Mouse (Mus musculus): ENCODE results near the gene Best3. TPM values are rescaled to one million over a fixed set of nuclear protein-coding genes. Genes with fewer than 3 reads are reported as not detected.
A peak's percentile ranks its signal among the peaks of the same experiment; 100 is the strongest.
"Not testable (repeated sequence)": the region's sequence is repeated elsewhere in the genome, so short reads cannot be mapped to it uniquely, and the experiment has no call there.

Best3 gene
- polyA plus RNA-seq, 1 experiment from 2014 or later = not detected

DNA sequence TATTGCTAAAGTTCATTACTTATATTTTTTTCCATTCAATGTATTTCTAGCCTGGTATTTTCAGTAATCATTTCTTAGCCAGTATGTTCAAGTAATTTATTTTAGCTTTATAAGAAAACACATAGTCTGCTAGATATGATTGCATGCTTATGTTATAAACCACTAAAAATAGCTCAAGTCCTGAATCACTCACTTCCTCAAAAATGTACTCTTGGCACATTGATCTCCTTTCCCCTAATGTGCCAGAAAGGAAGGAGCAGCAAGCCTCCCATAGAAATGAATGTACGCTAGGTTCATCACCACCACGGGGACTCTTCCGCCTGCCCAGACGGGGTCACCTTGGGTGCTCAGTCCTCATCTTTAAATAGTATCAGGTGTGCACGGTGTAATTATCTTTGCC, 28.5 kb downstream of the Best3 start:
- DNase-seq (ENCODE audit: extremely low spot score, low spot score) = no peak
- no peak overlapping the region for H3K4me3 ChIP-seq
- peaks cover 20% of the 10 kb centered on the region for H3K4me1 ChIP-seq
- H3K27me3 ChIP-seq (ENCODE audit: poor library complexity, severe bottlenecking) = peaks cover 10% of the 10 kb centered on the region
- no peaks in the 10 kb centered on the region for H3K36me3 ChIP-seq (replicated peaks)
- no peak overlapping the region for H3K27ac ChIP-seq
- no peaks in the 10 kb centered on the region for H3K9me3 ChIP-seq
- 90% methylated on average over 5 of the region's 5 CpGs for WGBS

DNA sequence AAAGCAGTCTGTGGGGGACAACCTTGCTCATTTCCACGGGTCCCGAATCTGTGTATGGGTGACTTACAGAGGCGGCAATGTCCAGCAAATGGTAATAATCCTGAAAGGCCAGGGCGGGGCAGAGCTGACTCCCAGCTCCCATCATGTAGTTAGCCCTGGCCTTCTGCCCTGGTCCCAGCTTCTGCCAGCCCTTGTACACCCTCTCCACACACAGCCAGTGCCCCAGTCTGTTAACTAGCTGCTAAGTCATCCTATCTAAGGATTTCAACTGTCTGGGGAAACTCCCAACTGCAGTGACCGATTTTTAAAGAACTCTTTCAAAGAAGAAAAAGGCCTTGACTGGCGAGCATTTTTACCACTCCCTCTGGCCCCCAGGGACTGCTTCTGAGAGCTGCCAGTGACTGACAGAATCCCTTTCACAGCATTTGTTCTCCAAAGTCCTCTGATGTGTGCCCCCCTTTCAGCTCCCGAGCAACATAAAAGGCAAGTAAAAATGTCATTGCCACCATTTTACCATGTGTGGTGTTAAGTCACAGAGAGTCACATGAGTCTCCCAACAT, 32.2 kb downstream of the Best3 start:
- 58% methylated on average over 7 of the region's 7 CpGs for WGBS
- no peak overlapping the region for H3K4me3 ChIP-seq
- H3K4me1 ChIP-seq = peaks cover 31% of the 10 kb centered on the region
- DNase-seq (ENCODE audit: extremely low spot score, low spot score) = no peak
- peaks cover 41% of the 10 kb centered on the region for H3K27me3 ChIP-seq (ENCODE audit: poor library complexity, severe bottlenecking)
- no peaks in the 10 kb centered on the region for H3K36me3 ChIP-seq (replicated peaks)
- H3K27ac ChIP-seq = no peak overlapping the region
- H3K9me3 ChIP-seq = no peaks in the 10 kb centered on the region

DNA sequence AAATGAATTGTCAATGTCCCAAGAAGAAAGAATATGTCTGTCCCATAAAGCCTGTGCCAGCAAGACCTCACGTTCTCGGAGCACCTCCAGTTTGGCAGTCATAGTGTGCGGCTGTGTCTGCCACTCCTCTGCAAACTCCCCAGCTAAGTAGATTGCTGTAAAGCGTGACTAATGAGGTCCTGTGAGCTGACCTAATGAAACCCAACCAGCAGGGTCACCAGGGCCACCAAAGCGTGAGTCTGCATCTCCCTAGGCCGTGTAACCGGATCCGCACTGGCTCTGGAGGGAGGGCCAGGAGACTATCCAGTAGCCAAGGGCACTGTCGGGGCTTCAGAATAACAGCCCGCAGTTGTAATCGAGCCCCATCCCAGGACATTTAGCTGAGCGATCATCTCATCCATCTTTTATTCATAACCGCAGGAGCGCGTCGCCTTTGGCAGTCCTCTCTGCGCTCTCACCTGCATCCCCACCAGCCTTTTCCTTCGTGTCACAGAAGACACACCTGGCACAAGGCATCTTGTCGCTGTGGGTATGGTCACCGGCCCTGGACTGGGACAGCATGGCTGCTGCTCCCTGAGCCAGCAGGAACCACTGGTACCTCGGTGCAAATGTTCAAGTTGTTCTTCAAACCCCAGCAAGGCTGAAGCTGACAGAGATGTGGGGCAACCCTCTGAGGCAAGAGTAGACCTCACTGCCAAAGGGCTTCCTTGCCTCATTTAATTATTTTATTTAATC, 35.1 kb downstream of the Best3 start:
- Histone ChIP-seq H3K27me3 (ENCODE audit: poor library complexity, severe bottlenecking) (peaks cover 63% of the 10 kb centered on the region), H3K36me3 (replicated peaks) (no peaks in the 10 kb centered on the region), H3K27ac (peak overlapping the region; percentile 16; the same call in 1 of the 2 replicates), H3K4me3 (peak overlapping the region; percentile 7; the same call in 1 of the 2 replicates), H3K9me3 (no peaks in the 10 kb centered on the region), H3K4me1 (peaks cover 37% of the 10 kb centered on the region)
- 17% methylated on average over 21 of the region's 21 CpGs for WGBS
- peak; percentile 56 for DNase-seq (ENCODE audit: extremely low spot score, low spot score)

DNA sequence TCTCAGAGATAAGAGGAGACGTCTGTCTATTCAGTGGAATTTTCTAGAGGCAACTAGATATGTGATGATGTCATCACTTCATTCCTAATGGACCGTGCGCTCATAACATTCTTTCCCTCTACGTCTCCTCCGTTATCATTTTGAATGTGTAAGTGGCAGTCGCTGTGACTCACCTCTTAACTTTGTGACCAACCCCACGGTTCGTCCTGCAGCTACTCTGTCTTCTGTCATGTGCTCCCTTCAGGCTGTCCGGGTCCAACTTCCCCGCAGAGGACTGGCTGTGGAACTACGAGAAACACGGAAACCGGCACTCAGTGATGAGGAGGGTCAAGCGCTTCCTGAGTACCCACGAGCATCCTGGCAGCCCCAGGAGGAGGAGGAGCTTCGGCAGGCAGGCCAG, 37.6 kb downstream of the Best3 start:
- Histone ChIP-seq H3K9me3 (no peaks in the 10 kb centered on the region), H3K4me1 (peaks cover 32% of the 10 kb centered on the region), H3K27ac (no peak overlapping the region), H3K4me3 (no peak overlapping the region), H3K36me3 (replicated peaks) (no peaks in the 10 kb centered on the region), H3K27me3 (ENCODE audit: poor library complexity, severe bottlenecking) (peaks cover 69% of the 10 kb centered on the region)
- 71% methylated on average over 16 of the region's 16 CpGs for WGBS
- DNase-seq (ENCODE audit: extremely low spot score, low spot score) = no peak

DNA sequence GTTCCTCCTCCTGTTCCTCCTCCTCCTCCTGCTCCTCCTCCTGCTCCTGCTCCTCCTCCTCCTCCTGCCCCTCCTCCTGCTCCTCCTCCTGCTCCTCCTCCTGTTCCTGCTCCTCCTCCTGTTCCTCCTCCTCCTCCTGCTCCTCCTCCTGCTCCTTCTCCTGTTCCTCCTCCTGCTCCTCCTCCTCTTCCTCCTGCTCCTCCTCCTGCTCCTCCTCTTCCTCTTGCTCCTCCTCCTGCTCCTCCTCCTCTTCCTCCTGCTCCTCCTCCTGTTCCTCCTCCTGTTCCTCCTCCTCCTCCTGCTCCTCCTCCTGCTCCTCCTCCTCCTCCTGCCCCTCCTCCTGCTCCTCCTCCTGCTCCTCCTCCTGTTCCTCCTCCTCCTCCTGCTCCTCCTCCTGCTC, 39.7 kb downstream of the Best3 start:
- Histone ChIP-seq H3K4me1 (peaks cover 26% of the 10 kb centered on the region), H3K27me3 (ENCODE audit: poor library complexity, severe bottlenecking) (peaks cover 60% of the 10 kb centered on the region)
- not testable (repeated sequence) for H3K4me3 ChIP-seq; DNase-seq (ENCODE audit: extremely low spot score, low spot score); H3K36me3 ChIP-seq (replicated peaks); H3K9me3 ChIP-seq; H3K27ac ChIP-seq

DNA sequence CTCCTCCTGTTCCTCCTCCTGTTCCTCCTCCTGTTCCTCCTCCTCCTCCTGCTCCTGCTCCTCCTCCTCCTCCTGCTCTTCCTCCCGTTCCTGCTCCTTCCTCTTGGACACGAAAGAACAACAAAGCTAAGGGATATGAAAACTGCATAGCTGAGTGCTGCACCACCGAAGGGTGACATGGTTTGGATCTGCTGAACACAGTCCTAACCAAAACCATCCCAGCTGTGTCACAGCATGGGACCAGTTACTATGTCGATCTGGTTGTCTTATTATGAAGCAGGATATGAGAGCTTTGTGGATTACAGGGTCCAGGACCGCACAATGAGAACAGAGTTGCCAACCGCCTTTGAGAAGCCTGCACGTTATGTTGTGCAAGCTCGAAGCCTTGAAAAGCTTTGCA, 40.1 kb downstream of the Best3 start:
- H3K9me3 ChIP-seq = no peaks in the 10 kb centered on the region
- peaks cover 22% of the 10 kb centered on the region for H3K4me1 ChIP-seq
- no peaks in the 10 kb centered on the region for H3K36me3 ChIP-seq (replicated peaks)
- H3K27ac ChIP-seq = no peak overlapping the region
- 82% methylated on average over 8 of the region's 8 CpGs for WGBS
- H3K27me3 ChIP-seq (ENCODE audit: poor library complexity, severe bottlenecking) = peaks cover 59% of the 10 kb centered on the region
- DNase-seq (ENCODE audit: extremely low spot score, low spot score) = no peak
- H3K4me3 ChIP-seq = no peak overlapping the region

DNA sequence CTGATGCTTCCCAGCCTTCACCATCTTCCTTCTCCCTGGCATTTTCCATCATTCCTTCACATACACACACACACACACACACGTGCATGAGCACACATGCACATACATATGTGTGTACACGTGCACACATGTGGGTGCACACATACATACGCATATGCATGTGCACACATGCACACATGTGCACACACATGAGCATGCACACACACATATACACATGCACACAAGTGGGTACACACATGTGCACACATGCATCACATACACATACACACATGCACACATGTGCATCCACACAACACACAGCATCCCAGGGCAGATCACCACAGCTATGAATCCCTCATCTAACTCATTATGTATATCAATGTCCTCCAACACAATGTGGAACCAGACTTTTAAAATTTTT, 45.0 kb downstream of the Best3 start:
- no peak overlapping the region for H3K4me3 ChIP-seq
- H3K27ac ChIP-seq = no peak overlapping the region
- no peaks in the 10 kb centered on the region for H3K36me3 ChIP-seq (replicated peaks)
- DNase-seq (ENCODE audit: extremely low spot score, low spot score) = no peak
- WGBS = 95% methylated on average over 3 of the region's 3 CpGs
- H3K4me1 ChIP-seq = peaks cover 17% of the 10 kb centered on the region
- H3K27me3 ChIP-seq (ENCODE audit: poor library complexity, severe bottlenecking) = peaks cover 9% of the 10 kb centered on the region; the same call in 1 of the 2 replicates
- no peaks in the 10 kb centered on the region for H3K9me3 ChIP-seq

DNA sequence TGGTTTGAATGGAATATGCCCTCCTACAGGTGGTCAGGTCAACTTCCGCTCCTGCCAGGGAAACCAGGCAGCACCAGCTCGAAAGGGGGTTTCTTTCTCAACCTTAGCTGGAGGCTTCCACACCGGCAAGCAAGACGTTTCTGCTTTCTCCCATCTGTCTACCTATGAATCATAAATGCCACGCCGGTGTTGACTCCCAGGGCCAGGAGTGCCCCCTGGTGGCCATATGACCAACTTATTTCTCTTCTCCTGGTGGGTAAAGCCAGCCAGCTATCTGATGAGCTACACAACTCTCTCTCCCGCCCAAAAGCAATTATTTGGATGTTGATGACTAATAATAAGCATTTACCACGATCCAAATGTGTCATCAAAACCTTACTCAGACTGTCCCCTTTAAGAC, 47.7 kb downstream of the Best3 start:
- H3K27ac ChIP-seq = no peak overlapping the region
- DNase-seq (ENCODE audit: extremely low spot score, low spot score) = peak; percentile 69
- H3K27me3 ChIP-seq (ENCODE audit: poor library complexity, severe bottlenecking) = peaks cover 3% of the 10 kb centered on the region; the same call in 1 of the 2 replicates
- 36% methylated on average over 8 of the region's 8 CpGs for WGBS
- H3K4me3 ChIP-seq = no peak overlapping the region
- H3K9me3 ChIP-seq = no peaks in the 10 kb centered on the region
- no peaks in the 10 kb centered on the region for H3K36me3 ChIP-seq (replicated peaks)
- H3K4me1 ChIP-seq = peaks cover 12% of the 10 kb centered on the region

DNA sequence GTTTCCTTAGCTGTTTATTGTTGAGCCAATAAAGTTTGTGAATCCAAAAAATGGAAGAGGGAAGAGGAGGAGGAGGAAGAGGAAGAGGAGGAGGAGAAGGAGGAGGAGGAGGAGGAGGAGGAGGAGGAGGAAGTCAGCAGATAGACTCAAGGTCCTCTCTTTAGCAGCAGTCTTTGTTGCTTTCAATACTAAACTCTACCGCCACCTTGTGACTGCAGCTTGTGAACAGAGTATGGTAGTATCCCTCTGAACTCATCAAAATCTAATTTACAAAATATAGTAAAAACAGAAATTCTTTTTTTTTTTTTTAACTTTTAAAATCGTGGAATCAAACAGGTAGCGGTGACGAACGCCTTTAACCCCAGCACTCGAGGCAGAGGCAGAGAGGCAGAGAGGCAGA, 54.2 kb downstream of the Best3 start:
- H3K27ac ChIP-seq = no peak overlapping the region
- 75% methylated on average over 6 of the region's 6 CpGs for WGBS
- H3K4me1 ChIP-seq = peaks cover 13% of the 10 kb centered on the region
- H3K36me3 ChIP-seq (replicated peaks) = no peaks in the 10 kb centered on the region
- no peaks in the 10 kb centered on the region for H3K9me3 ChIP-seq
- no peak overlapping the region for H3K4me3 ChIP-seq
- peaks cover 7% of the 10 kb centered on the region; the same call in 1 of the 2 replicates for H3K27me3 ChIP-seq (ENCODE audit: poor library complexity, severe bottlenecking)
- DNase-seq (ENCODE audit: extremely low spot score, low spot score) = no peak

DNA sequence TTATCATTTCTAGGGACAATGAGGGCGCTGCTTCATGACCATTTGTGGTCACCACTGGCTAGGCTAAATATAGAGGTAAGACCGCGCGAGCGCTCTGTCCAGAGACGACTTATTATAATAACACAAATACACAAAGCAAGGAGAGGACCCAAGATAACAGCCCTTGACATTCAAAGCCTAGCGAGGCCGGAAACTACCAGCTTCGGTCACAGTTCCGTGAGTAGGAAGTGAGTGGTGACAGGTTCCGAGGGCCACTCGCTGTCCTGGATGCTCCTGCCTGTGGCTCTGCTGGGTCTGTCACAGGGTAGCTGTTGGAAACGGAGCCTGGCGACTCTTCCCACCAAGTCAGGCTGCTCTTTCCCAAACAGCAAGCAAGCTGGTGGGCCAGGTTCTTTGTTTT, 56.2 kb downstream of the Best3 start:
- peaks cover 17% of the 10 kb centered on the region for H3K27me3 ChIP-seq (ENCODE audit: poor library complexity, severe bottlenecking)
- H3K27ac ChIP-seq = no peak overlapping the region
- WGBS = 89% methylated on average over 14 of the region's 14 CpGs
- DNase-seq (ENCODE audit: extremely low spot score, low spot score) = no peak
- peaks cover 27% of the 10 kb centered on the region for H3K4me1 ChIP-seq
- no peak overlapping the region for H3K4me3 ChIP-seq
- no peaks in the 10 kb centered on the region for H3K9me3 ChIP-seq
- no peaks in the 10 kb centered on the region for H3K36me3 ChIP-seq (replicated peaks)

DNA sequence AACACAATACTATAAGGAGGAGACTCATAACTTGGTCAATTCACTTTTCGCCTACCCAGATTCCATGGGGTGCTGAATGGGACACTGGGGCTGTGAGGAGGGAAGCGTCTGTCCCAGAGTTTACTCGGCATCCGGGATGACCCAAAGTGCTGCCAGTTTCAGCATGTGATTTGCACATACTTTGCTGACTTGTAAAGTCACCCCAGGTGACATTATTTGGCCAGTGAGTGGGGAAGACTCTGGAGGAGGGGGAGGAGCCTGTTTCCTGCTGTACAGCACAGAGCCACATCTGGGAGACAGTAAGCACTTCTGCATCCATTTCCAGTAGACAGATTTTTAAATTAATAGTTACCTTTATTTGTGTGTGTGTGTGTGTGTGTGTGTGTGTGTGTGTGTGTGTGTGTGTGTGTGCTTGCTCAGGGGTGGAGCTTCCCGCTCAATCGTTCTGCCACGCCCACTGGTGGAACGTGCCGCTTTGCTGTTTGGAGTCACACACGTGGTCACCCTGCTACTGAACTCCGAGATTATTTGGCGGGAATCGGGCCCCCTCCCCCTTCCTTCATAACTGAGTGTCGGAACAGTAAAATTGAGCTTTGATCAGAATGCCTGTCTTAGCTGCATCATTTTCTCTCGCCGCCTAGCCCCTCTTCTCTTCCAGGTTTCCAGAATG, 57.5 kb downstream of the Best3 start:
- 65% methylated on average over 16 of the region's 16 CpGs for WGBS
- not testable (repeated sequence) for DNase-seq (ENCODE audit: extremely low spot score, low spot score); H3K27ac ChIP-seq; H3K9me3 ChIP-seq; H3K4me3 ChIP-seq; H3K36me3 ChIP-seq (replicated peaks)
- Histone ChIP-seq H3K4me1 (peaks cover 27% of the 10 kb centered on the region), H3K27me3 (ENCODE audit: poor library complexity, severe bottlenecking) (peaks cover 17% of the 10 kb centered on the region)

DNA sequence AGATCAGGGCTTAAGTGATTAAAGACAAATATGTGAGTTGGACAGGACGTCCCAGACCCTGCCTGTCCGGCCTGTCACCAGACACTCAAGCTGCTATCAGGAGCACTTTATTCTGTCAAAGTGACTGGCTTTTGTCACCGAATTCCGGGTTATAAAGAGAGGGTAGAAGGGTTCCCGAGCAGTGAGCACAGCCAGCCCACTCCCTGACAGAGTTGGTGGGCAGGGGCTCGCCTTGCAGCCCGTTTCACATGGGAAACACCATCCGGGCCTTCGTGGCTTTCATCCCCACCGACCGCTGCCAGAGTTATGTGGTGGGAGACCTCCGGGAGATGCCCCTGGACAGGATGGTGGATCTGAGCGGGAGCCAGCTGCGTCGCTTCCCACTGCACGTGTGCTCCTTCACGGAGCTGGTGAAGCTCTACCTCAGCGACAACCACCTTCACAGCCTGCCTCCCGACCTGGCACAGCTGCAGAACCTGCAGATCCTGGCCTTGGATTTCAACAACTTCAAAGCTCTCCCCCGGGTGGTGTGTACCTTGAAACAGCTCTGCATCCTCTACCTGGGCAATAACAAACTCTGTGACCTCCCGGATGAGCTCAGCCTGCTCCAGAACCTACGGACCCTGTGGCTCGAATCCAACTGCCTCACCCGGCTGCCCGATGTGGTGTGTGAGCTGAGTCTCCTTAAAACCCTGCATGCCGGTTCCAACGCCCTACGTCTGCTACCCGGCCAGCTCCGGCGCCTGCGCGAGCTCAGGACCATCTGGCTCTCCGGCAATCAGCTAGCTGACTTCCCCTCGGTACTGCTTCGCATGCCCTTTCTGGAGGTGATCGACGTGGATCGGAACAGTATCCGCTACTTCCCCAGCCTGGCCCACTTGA, 59.3 kb downstream of the Best3 start, which contains the start of gene Lrrc10:
Gene Lrrc10, plus strand, starts transcription at position 167 of the 882 bp plus-strand sequence.
- DNase-seq (ENCODE audit: extremely low spot score, low spot score) = no peak
- 51% methylated on average over 40 of the region's 40 CpGs for WGBS
- H3K4me3 ChIP-seq = no peak within 1 kb of the TSS
- H3K27ac ChIP-seq = no peak within 1 kb of the TSS; the same call in 1 of the 2 replicates
- peaks cover 27% of the 10 kb centered on the region for H3K4me1 ChIP-seq
- peaks cover 25% of the 10 kb centered on the region for H3K36me3 ChIP-seq (replicated peaks)
- no peaks in the 10 kb centered on the region for H3K9me3 ChIP-seq
- H3K27me3 ChIP-seq (ENCODE audit: poor library complexity, severe bottlenecking) = peaks cover 17% of the 10 kb centered on the region

Data from forebrain, embryonic 10.5 days (tissue).